ENCODE assay signal across 20 mouse cellular contexts in the genomic region with DNA sequence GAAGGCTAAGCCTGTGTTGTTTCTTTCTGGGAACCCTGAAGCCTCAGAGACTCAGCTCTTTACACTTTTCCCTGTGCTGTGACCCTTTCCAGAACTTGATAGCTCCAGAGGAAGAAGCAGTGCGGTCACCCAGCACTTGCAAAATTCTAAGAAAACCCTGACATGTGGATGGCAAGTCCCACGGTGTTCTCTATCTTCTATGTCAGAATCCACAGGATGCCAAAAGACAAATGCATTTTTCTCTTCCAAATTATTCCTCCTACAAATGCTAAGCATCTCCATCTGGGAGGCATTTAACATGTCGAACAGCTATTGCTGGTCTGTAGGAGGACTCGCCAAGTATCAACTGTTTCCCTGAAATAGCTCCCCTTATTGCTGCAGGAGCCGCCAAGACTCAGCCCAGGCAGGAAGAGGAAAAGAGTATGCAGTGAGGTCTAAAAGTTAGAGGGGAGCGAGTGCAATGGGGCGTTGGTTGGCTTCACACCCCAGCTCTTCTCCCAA.
A peak's percentile ranks its signal among the peaks of the same experiment; 100 is the strongest.
DNase-seq lines count a peak whose midpoint lies in the region; ATAC-seq and TF ChIP-seq lines count a peak whose summit lies in the region.
"Had no signal": no experiment of that assay in that cellular context is flagged by ENCODE, and none has a peak within 500 bp of the region (broad histone marks: within the 10 kb centered on the region; RNA-seq: fewer than 3 reads in every experiment).

No protein-coding gene starts in this region.

- TF ChIP-seq CTCF in layer of hippocampus, adult 2 months (conservative IDR thresholded peaks at IDR 0.05): no peak

- H3K36me3 ChIP-seq in forebrain, embryonic 15.5 days: no peaks in the 10 kb centered on the region
- no peaks in the 10 kb centered on the region for H3K36me3 ChIP-seq in forebrain, embryonic 14.5 days (ENCODE audit: control insufficient read depth, insufficient read depth, low read length)
- H3K36me3 ChIP-seq: heart, embryonic 12.5 days; liver, embryonic 13.5 days; neural tube, embryonic 13.5 days; stomach, embryonic 15.5 days had no signal

- no peak for DNase-seq in forebrain, embryonic 14.5 days (ENCODE audit: low spot score)
- DNase-seq in layer of hippocampus, adult 2 months (ENCODE audit: low spot score in 2 of 2): peak; percentile 64 to 87
- DNase-seq in left cerebral cortex, adult 9 months (ENCODE audit: low spot score in 2 of 2): peak; percentile 84 to 85
- peak; percentile 97 for DNase-seq in telencephalon, adult 2 months (ENCODE audit: low read depth, low spot score)
- DNase-seq in kidney, adult 9 months: no peak
- DNase-seq in cerebellum, postnatal 36 days: no peak
- DNase-seq in urinary bladder, postnatal 36 days (ENCODE audit: low spot score in 2 of 2): no peak
- DNase-seq: adrenal gland, adult 8-10 months; gastrocnemius, postnatal 14 days; kidney, adult 11 months; liver, embryonic 13.5 days; lung, postnatal 4 days; retina, postnatal 1 day; thymus, postnatal 36 days had no signal

- H3K4me3 ChIP-seq in forebrain, embryonic 15.5 days: no peak overlapping the region
- H3K4me3 ChIP-seq in forebrain, embryonic 14.5 days (ENCODE audit: low read depth, low read length): no peak overlapping the region
- no peak overlapping the region for H3K4me3 ChIP-seq in layer of hippocampus, adult 2 months
- H3K4me3 ChIP-seq: erythroblast, embryonic 14.5 days; heart, embryonic 12.5 days; liver, embryonic 13.5 days; neural tube, embryonic 13.5 days; stomach, embryonic 15.5 days had no signal

- H3K4me2 ChIP-seq in forebrain, embryonic 15.5 days (replicated peaks): no peak overlapping the region
- H3K4me2 ChIP-seq in forebrain, embryonic 14.5 days (ENCODE audit: low read length): no peak overlapping the region
- H3K4me2 ChIP-seq: heart, embryonic 12.5 days; liver, embryonic 13.5 days; neural tube, embryonic 13.5 days; stomach, embryonic 15.5 days had no signal

- H3K4me1 ChIP-seq in forebrain, embryonic 15.5 days: no peaks in the 10 kb centered on the region
- no peaks in the 10 kb centered on the region for H3K4me1 ChIP-seq in forebrain, embryonic 14.5 days (ENCODE audit: control insufficient read depth, insufficient read depth, low read length)
- H3K4me1 ChIP-seq: heart, embryonic 12.5 days; liver, embryonic 13.5 days; neural tube, embryonic 13.5 days; stomach, embryonic 15.5 days had no signal

- no peaks in the 10 kb centered on the region for H3K9me3 ChIP-seq in forebrain, embryonic 15.5 days
- no peaks in the 10 kb centered on the region for H3K9me3 ChIP-seq in forebrain, embryonic 14.5 days (replicated peaks; ENCODE audit: control insufficient read depth, low read length)
- H3K9me3 ChIP-seq: heart, embryonic 12.5 days; liver, embryonic 13.5 days; neural tube, embryonic 13.5 days; stomach, embryonic 15.5 days had no signal

- ATAC-seq in forebrain, embryonic 15.5 days (replicated peaks): no peak
- ATAC-seq in forebrain, embryonic 14.5 days: no peak
- ATAC-seq: midbrain, embryonic 16.5 days had no signal

- H3K27ac ChIP-seq in forebrain, embryonic 15.5 days (replicated peaks): peak overlapping the region; percentile 48; the same call in 1 of the 2 replicates
- no peak overlapping the region for H3K27ac ChIP-seq in forebrain, embryonic 14.5 days (ENCODE audit: low read depth, low read length)
- H3K27ac ChIP-seq in layer of hippocampus, adult 2 months: peak overlapping the region; percentile 89
- H3K27ac ChIP-seq: liver, embryonic 13.5 days; neural tube, embryonic 13.5 days; stomach, embryonic 15.5 days had no signal

- no peaks in the 10 kb centered on the region for H3K27me3 ChIP-seq in forebrain, embryonic 15.5 days
- H3K27me3 ChIP-seq in forebrain, embryonic 14.5 days (replicated peaks; ENCODE audit: control insufficient read depth, insufficient read depth, low read length): no peaks in the 10 kb centered on the region
- H3K27me3 ChIP-seq: heart, embryonic 12.5 days; liver, embryonic 13.5 days; neural tube, embryonic 13.5 days; stomach, embryonic 15.5 days had no signal

- WGBS in forebrain, embryonic 15.5 days: 79% methylated on average over 7 of the region's 7 CpGs
- WGBS in forebrain, embryonic 14.5 days: 88% methylated on average over 7 of the region's 7 CpGs

- no peak overlapping the region for H3K9ac ChIP-seq in forebrain, embryonic 15.5 days (replicated peaks)
- H3K9ac ChIP-seq in forebrain, embryonic 14.5 days (ENCODE audit: low read length): no peak overlapping the region
- H3K9ac ChIP-seq: heart, embryonic 12.5 days; liver, embryonic 13.5 days; neural tube, embryonic 13.5 days; stomach, embryonic 15.5 days had no signal

Comparison
In these comparisons a context has a peak if more than half of its experiments do, and no peak if none do; other contexts are left out.
1. DNase-seq: peak in layer of hippocampus, adult 2 months (2 of 2), left cerebral cortex, adult 9 months (2 of 2) and telencephalon, adult 2 months (single experiment); none in forebrain, embryonic 14.5 days (single experiment), kidney, adult 9 months (single experiment), cerebellum, postnatal 36 days (0 of 2) and urinary bladder, postnatal 36 days (0 of 2).